Mouse (Mus musculus) erythroblast, embryonic 14.5 days (primary cell): Measurements from ENCODE around the gene Mpdz.

Experiments used
- GATA1 ChIP-seq: IDR thresholded peaks from 2 replicates; pipeline ENCODE4 v1.6.1; 2012; ENCODE audit warnings: low read length, inconsistent platforms, mixed read lengths
- TAL1 ChIP-seq: IDR thresholded peaks from 3 replicates; pipeline ENCODE4 v1.6.1; 2012; ENCODE audit warnings: low read length, inconsistent platforms, mixed read lengths

- no peak for TF ChIP-seq TAL1
- no peak for TF ChIP-seq GATA1
These were observed 8.7 kb downstream of the Mpdz start for GRCm38 (mm10) chr4:81433961-81434360.
